Mouse (Mus musculus) lung, adult 2 months (tissue): ENCODE measurements around the gene 4933411K16Rik.

Experiments
- CTCF ChIP-seq: fragments of 200-500 bp; IDR thresholded peaks from 2 replicates; pipeline ENCODE4 v1.5.1; 2011; ENCODE audit warnings: mild to moderate bottlenecking, low read length, control low read depth; ENCODE audit not compliant: insufficient read depth
- POLR2A ChIP-seq: fragments of 200-500 bp; IDR thresholded peaks from 2 replicates; pipeline ENCODE4 v1.6.1; 2011; ENCODE audit warnings: low read depth, mild to moderate bottlenecking, control low read depth, low read length, borderline replicate concordance; ENCODE audit errors: extremely low read depth

DNA sequence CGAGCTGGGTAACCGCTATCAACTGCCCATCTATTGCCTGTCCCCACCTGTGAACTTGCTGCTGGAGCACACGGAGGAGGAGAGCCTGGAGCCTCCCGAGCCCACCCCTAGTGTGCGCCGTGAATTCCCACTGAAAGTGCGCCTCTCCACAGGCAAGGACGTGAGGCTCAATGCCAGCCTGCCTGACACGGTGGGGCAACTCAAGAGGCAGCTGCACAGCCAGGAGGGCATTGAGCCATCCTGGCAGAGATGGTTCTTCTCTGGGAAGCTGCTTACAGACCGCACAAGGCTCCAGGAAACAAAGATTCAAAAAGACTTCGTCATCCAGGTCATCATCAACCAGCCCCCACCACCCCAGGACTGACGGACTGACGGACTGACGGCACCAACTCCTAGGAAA, 18.4 kb upstream of the 4933411K16Rik start:
- no peak for TF ChIP-seq CTCF
- TF ChIP-seq POLR2A, result no peak
